Mouse (Mus musculus) CH12.LX (cell line): Measurements from ENCODE around the gene Mgat5.

Source experiments
- CTCF ChIP-seq, 2 experiments: IDR thresholded peaks in 1 of 2; conservative IDR thresholded peaks in 1 of 2; 2 replicates each; pipeline ENCODE4 v1.5.1; 2011 to 2012; ENCODE audit warnings: low read depth in 2 of 2, low read length in 2 of 2, improper control_type of control experiment in 1 of 2, inconsistent platforms in 1 of 2, mild to moderate bottlenecking in 1 of 2, moderate library complexity in 1 of 2
- EP300 ChIP-seq: IDR thresholded peaks from 2 replicates; pipeline ENCODE4 v1.6.1; 2011; ENCODE audit warnings: low read length, improper control_type of control experiment
- JUND ChIP-seq: conservative IDR thresholded peaks from 2 replicates; pipeline ENCODE4 v1.6.1; 2011; ENCODE audit warnings: low read depth, low read length, improper control_type of control experiment
- MAX ChIP-seq: IDR thresholded peaks from 2 replicates; pipeline ENCODE4 v1.6.1; 2011; ENCODE audit warnings: low read length, improper control_type of control experiment
- POLR2A ChIP-seq: IDR thresholded peaks from 2 replicates; pipeline ENCODE4 v1.6.1; 2011; ENCODE audit warnings: low read depth, mild to moderate bottlenecking, improper control_type of control experiment, low read length
- RCOR1 ChIP-seq: conservative IDR thresholded peaks from 2 replicates; pipeline ENCODE4 v1.6.1; 2012; ENCODE audit warnings: low read depth, mild to moderate bottlenecking, inconsistent platforms, low read length, improper control_type of control experiment
- USF2 ChIP-seq: conservative IDR thresholded peaks from 2 replicates; pipeline ENCODE4 v1.6.1; 2011; ENCODE audit warnings: low read depth, low read length, improper control_type of control experiment

- TF ChIP-seq EP300 = no peak
- no peak for TF ChIP-seq POLR2A
- no peak for TF ChIP-seq RCOR1
- no peak for TF ChIP-seq CTCF (conservative IDR thresholded peaks at IDR 0.05 in 1 of 2, IDR thresholded peaks at IDR 0.05 in 1 of 2; ENCODE audit: low read depth in 2 of 2, low read length in 2 of 2)
- TF ChIP-seq USF2 = no peak
- TF ChIP-seq MAX = no peak
- TF ChIP-seq JUND = no peak
These were observed 73.3 kb downstream of the Mgat5 start for GRCm38 (mm10) chr1:127278067-127278466.
